Mouse (Mus musculus) lung, postnatal 0 days (tissue): ENCODE measurements around the gene Pbx1.

Source experiments
- CTCF ChIP-seq: IDR thresholded peaks from 2 replicates; pipeline ENCODE4 v1.5.1; 2016; ENCODE audit warnings: antibody characterized with exemption, mild to moderate bottlenecking
- EP300 ChIP-seq: IDR thresholded peaks from 2 replicates; pipeline ENCODE4 v1.6.1; 2016; ENCODE audit warnings: antibody characterized with exemption, mild to moderate bottlenecking, control low read depth

DNA sequence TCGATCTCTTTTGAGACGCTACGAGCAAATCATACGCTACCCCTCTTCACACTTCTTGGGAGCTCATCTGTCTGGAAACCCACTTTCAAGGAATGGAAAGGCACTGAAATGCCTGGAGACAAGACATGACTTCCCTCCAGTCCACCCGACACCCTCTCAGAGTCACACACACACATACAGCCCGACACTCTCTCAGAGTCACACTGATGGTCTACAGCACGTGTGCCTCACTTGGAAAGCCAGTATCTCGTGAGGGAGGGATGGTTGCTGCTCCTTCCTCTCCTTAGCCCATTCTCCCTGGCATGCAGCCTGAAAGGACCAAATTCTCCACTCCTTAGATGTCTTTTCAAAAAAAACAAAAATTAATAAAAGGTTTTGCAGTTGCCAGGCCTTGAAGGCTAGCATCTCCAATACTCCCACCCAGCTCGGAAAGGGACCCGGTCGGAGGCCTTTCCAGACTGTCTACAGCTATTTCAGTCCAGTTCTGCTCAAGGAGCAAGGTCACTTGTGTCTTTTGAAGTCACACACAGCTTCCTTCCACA is 8.6 kb downstream of the Pbx1 start:
- TF ChIP-seq CTCF, result no peak
- TF ChIP-seq EP300, result no peak
